Mouse (Mus musculus) spleen, postnatal 14 days (tissue): ENCODE results near the gene Ccdc189.
"Not testable (repeated sequence)": the region's sequence is repeated elsewhere in the genome, so short reads cannot be mapped to it uniquely, and the experiment has no call there.

Experiments used
- DNase-seq, 2 experiments: peaks; one replicate each; pipeline ENCODE4 v3.0.0; 2021 to 2022; ENCODE audit warnings: low spot score in 2 of 2

Gene Ccdc189

DNA sequence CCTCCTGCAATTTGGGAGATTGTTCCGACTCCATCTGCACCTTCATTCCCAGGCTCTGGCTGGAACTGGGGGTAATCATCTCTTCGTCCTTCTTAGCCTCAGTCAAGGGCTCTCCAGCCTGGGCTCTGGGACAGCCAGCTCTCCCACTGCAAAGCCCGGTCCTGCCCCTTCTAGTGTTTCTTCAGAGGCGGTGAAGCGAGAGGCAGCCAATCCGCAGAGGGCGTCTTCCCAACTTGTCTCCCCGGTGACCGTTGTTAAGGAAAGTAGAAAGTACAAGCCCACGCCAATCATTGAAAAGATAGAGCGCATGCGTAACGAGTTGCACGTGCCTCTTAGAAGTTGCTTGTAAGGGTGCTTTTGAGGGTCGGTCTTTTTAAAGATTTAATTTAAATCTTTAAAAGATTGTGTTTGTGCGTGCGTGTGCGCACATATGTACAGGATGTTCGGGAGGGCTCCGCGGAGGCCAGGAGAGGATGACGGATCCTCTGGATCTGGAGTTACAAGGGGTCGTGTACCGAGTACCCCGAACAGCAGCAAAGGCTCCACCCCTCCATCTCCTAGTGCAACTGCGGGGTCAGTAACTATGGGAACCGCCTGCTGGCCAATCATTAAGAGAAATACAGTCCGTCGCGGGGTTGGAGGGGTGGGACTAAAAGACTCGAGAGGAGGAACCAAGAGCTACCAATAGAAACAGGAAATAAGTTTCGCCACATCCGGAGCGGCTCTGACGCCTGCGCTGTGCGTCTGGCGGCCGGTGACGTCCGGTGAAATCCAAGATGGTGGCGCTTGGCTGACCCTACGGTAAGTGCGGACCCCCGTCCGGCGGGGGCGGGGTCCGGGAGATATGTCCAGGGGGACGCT is at the start of gene Ccdc189, which contains the start of gene Rnf40:
Gene Ccdc189, minus strand, starts transcription at position 585 of the 861 bp plus-strand sequence.
Gene Rnf40, plus strand, starts transcription at position 757 of the 861 bp plus-strand sequence.
- peak; percentile 80 to 86 for DNase-seq

DNA sequence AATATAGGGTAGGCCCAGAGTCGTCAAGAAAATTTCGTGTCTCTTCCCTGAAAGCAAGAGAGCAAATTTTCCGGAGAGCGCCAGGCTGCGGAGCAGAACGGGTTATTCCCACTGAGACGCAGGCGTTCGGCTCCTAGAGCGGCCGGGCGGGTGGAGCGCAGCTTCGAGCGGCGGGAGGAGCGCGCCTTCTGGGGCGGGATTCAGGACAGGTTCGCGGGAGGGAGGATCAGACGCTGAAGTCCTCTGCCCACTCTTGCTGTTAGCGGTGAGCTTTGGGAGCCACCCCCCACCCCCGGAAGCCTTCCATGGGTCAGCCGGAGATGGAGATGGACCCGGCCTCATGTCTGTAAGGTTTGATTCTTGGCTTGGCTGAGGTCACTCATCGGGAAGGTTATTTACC is 48.6 kb upstream of the Ccdc189 start:
- peak in 1 of 2 experiments; percentile 19 for DNase-seq

DNA sequence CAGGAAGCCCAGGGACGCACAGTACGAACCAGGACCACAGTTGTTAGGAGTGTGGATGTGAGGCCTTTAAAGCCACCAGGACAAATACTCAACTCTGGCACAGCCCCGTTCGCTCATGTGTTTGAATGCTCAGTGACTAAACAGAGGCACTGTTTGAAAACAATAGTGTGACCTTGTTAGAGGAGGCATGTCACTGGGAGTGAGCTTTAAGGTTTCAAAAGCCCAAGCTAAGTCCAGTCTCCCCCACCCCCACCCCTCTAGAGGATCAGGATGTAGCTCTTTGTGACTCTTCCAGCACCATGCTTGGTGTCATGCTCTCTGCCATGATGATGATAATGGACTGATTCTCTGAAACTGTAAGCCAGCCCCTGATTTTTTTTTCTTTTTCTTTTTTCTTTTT is 43.0 kb upstream of the Ccdc189 start:
- no peak for DNase-seq

- DNase-seq: no peak
Observed at GRCm38 (mm10) chr7:127628646-127629045, 40.3 kb upstream of the Ccdc189 start.

DNA sequence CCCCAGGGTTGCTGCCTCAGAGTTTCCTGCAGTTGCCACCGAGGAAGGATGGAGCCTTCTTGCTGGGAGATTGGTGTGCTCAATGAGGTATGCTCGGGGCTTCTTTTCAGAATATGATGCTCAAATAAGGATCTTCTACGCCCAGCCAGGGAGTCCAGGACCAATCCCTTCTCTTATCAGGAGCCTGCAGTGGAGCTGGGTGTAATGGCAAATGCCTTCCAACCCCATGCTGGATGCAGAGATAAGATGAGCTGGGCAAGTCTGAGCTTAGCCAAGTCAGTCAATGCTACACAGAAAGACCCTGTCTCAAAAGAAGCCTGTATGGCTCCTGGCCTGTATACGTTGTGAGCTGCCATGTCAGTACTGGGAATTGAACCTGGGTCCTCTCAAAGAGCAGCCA is 38.1 kb upstream of the Ccdc189 start:
- DNase-seq: peak in 1 of 2 experiments; percentile 17

- DNase-seq: no peak
Observed at GRCm38 (mm10) chr7:127626039-127626438, 37.6 kb upstream of the Ccdc189 start.

DNA sequence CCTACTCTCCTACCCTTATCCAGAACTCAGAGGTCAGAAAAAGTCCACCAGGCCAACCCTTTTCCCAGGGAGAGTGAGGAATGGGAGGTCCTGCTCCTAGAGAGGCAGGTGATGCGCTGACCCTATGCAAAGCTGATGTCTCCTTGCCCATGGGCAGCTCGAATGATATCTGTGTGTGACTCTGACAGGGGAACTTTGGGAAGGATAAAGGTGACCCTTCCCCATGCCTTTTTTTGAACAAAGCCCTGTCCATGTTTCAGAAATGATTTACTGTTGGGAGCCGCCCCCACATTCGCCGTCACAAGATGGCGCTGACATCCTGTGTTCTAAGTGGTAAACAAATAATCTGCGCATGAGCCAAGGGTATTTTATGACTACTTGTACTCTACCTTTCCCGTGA is 30.0 kb upstream of the Ccdc189 start:
- DNase-seq: not testable (repeated sequence)

GRCm38 (mm10) chr7:127617962-127618361 is 29.6 kb upstream of the Ccdc189 start:
- no peak for DNase-seq

GRCm38 (mm10) chr7:127616881-127617280 is 28.5 kb upstream of the Ccdc189 start:
- DNase-seq: no peak

- no peak for DNase-seq
Observed at GRCm38 (mm10) chr7:127616336-127616735, 27.9 kb upstream of the Ccdc189 start.

DNA sequence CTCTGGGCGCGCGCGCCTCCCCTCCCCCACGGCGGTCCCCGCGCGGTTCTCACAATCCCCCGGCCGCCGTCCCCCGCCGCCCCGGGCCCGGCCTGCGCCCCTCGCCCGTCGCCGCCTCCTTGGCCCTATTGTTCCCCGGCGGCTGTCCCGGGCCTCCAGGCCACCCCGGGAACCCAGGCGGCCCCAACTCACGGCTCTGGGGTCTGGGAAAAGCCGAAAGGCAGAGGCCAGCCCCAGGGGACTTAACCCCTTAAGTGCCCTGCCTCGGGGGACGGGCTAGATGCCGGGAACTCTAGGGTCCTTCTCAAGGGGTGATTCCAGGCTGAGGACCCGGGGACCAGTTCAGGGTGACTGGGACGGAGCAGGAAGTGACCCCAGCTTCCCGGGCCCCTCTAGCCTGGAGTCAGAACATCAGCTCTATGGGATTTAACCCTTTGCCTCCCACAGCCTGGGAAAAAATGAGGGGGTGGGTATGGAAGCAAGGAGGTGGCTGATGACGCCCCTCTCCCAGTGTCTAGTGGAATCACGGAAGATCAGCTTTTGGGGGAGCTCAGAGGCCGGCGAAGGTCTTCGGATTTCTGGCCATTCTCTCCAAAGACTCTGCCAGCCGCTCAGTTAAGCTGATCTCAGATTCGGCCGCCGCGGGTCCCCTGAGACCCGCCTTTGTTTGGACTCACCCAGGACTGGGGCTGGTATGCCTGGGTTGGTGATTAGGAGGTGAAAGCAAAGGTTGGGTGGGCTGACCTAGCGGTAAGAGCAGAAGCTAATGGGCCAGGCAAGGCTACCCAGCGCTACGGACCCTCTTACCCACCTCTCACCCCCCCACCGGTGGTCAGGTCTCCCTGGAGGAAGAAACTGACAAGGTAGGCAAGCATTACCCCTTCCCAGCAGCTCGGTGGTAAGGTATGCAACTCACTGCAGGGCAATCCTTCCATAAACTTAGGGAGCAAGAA is 26.8 kb upstream of the Ccdc189 start, which contains the start of gene Zfp629:
Gene Zfp629, minus strand, starts transcription at position 907 of the 953 bp plus-strand sequence.
- DNase-seq: peak in 1 of 2 experiments; percentile 29

DNA sequence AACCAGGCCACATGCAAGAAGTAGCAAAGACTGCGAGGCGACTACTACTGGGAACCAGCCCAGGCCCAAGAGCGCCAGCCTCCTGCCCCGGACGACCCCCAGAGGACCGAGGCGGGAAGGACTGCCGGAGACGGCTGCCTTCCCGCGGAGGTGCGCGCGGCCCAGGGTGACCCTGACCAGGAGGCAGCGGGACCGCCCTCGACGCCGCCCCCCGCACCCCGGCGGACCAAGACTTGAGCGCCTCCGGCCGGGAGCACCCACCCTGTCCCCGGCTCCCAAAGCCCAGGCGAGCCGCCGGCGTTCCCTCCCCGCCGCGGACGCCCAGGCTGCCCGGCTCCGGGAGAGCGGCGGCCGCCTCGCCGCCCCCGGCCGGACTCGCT is 26.1 kb upstream of the Ccdc189 start:
- DNase-seq: peak in 1 of 2 experiments; percentile 28

GRCm38 (mm10) chr7:127614091-127614490 is 25.7 kb upstream of the Ccdc189 start:
- no peak for DNase-seq

- DNase-seq: no peak
Observed at GRCm38 (mm10) chr7:127613501-127613900, 25.1 kb upstream of the Ccdc189 start.

DNA sequence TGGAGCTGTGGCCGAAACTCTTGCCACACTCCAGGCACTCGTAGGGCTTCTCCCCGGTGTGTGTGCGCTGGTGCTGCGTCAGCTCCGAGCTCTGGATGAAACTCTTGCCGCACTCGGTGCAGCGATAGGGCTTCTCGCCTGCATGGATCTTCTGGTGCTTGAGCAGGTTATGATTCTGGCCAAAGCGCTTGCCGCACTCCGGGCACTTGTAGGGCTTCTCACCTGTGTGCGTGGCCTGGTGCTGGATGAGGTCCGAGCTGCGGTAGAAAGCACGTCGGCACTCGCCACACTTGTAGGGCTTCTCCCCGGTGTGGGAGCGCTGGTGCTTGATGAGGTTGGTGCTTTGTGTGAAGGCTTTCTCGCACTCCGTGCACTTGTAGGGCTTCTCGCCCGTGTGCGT is 23.2 kb upstream of the Ccdc189 start:
- no peak for DNase-seq

- DNase-seq: no peak
Observed at GRCm38 (mm10) chr7:127611011-127611410, 22.6 kb upstream of the Ccdc189 start.

GRCm38 (mm10) chr7:127607150-127607549 is 18.8 kb upstream of the Ccdc189 start:
- DNase-seq: no peak

DNA sequence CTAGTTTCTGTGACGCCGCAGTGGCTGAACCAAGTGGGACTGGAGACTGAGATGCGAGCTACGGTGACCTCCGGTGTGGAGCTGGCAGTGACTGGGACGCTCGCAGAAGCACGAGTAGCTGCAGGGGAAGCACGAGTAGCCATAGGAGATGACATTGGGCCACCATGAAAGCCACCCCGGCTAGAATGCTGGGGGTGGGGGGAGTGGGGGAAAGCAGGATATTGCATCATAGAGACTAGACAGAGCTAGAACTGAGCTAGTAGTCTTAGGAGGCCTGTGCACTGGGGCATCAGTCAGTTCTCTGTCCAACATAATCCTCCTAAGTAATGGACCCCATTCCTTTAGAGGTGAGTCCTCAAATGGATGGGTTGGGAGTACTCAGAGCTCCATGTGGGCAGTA is 15.9 kb upstream of the Ccdc189 start:
- no peak for DNase-seq

DNA sequence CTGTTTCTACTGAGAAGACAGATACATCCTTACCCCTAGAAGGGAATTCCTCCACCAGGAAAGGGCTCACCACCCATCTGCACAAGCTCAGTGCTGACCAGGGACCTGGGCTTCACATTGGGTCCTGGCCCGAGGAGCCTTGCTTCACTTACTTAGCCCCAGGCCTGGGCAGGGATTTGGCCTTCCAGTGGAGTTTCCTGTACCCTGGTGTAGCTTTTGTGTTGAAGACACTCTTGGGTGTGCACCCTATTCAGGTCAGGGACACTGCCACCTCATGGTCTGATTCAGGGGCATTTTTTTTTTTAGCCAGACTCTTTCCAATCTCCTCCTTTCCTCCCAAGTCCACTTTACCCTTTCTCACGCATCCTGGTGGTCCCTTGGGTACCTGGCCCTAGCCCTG is 14.5 kb upstream of the Ccdc189 start:
- DNase-seq: no peak

DNA sequence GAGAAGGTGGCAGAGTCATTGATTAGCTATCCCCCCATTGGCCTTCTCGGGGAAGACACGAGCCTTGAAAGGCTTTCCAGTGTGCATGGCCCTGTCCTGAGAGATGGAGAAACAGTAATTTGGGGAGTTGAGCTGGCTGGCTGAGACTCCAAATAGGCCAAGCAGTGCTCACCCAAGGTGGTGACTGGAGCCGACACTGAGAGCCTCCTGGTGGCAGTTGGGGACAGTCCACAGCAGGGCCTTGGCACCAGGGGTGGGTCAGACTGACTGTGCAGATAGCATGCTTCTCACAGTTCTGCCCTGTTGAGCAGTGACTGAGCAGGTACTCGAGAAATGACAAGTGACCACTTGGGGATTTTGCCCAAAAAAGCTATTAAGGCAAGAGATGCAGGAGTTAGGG is 13.3 kb upstream of the Ccdc189 start:
- DNase-seq: no peak

- DNase-seq: no peak
Observed at GRCm38 (mm10) chr7:127600612-127601011, 12.2 kb upstream of the Ccdc189 start.

GRCm38 (mm10) chr7:127596747-127597146 is 8.4 kb upstream of the Ccdc189 start:
- no peak for DNase-seq
